Mouse (Mus musculus) thymus, adult 2 months (tissue): ENCODE results near the gene Slc10a7. TPM values are rescaled to one million over a fixed set of nuclear protein-coding genes. Genes with fewer than 3 reads are reported as not detected.

Source experiments
- DNase-seq: peaks from one replicate; pipeline ENCODE4 v3.0.0; 2021
- H3K27ac ChIP-seq: fragments of 200-500 bp; 2 replicates; pipeline ENCODE4 v1.5.1; 2012; ENCODE audit warnings: low read length, control low read depth; ENCODE audit not compliant: control insufficient read depth, insufficient read depth
- H3K27me3 ChIP-seq: fragments of 200-500 bp; 2 replicates; pipeline ENCODE4 v1.6.1; 2012; ENCODE audit warnings: mild to moderate bottlenecking, low read length, moderate library complexity, mixed read lengths; ENCODE audit not compliant: control insufficient read depth, insufficient read depth
- H3K36me3 ChIP-seq: fragments of 200-500 bp; 2 replicates; pipeline ENCODE4 v1.6.1; 2012; ENCODE audit warnings: mild to moderate bottlenecking, low read length, moderate library complexity; ENCODE audit not compliant: control insufficient read depth, insufficient read depth
- H3K4me1 ChIP-seq: fragments of 200-500 bp; replicated peaks from 2 replicates; pipeline ENCODE4 v1.6.1; 2012; ENCODE audit warnings: low read length; ENCODE audit not compliant: control insufficient read depth, insufficient read depth
- H3K4me3 ChIP-seq: fragments of 200-500 bp; 2 replicates; pipeline ENCODE4 v1.5.1; 2012; ENCODE audit warnings: mild to moderate bottlenecking, low read length, control low read depth, moderate library complexity; ENCODE audit not compliant: control insufficient read depth, insufficient read depth
- CTCF ChIP-seq: fragments of 200-500 bp; IDR thresholded peaks from 2 replicates; pipeline ENCODE4 v1.5.1; 2012; ENCODE audit warnings: mild to moderate bottlenecking, control low read depth, low read length, moderate library complexity, borderline replicate concordance; ENCODE audit not compliant: control insufficient read depth, poor library complexity, insufficient read depth; ENCODE audit errors: extremely low read depth
- POLR2A ChIP-seq: fragments of 200-500 bp; IDR thresholded peaks from 2 replicates; pipeline ENCODE4 v1.6.1; 2012; ENCODE audit warnings: mild to moderate bottlenecking, low read length, control low read depth, moderate library complexity; ENCODE audit not compliant: control insufficient read depth, poor library complexity, insufficient read depth; ENCODE audit errors: extremely low read depth
- WGBS: fragments of 180-500 bp; shearing (Covaris S2); methylation state at CpG from one replicate; pipeline ENCODE4 v1.1.7; 2018; 5-methylcytosine and 5-hydroxymethylcytosine counted together
- polyA plus RNA-seq: library from polyadenylated mRNA; depleted of rRNA; stranded (reverse); fragments of >200 nt; gene quantifications from 2 replicates; pipeline ENCODE4 v1.2.3, GENCODE M21; 2012

Gene Slc10a7
- polyA plus RNA-seq, 1 experiment, result 22.1 TPM

DNA sequence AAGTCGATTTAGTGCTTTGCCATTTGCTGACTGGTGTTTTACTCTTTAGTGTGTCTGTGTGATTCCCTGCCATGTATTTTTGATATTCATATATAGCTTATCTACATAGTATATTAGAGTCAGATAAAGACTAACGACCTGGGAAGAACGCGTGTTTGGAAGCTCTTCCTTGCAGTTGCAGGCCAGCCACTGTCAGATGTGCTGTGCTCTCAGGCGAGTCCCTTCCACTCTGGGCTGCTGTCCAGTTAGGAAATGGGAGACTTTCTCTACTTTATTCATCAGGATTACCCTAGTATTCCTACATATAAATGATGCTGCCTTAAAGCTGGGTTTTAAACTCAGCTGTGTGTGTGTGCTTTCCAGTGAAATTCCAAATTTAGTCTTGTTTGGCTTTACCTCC is 55.1 kb downstream of the Slc10a7 start:
- no peak for DNase-seq
- H3K27ac ChIP-seq, result no peak overlapping the region
- H3K36me3 ChIP-seq, result no peaks in the 10 kb centered on the region
- H3K4me3 ChIP-seq, result no peak overlapping the region
- 96% methylated on average over 5 of the region's 5 CpGs for WGBS
- no peaks in the 10 kb centered on the region for H3K27me3 ChIP-seq
- no peaks in the 10 kb centered on the region for H3K4me1 ChIP-seq
- no peak for TF ChIP-seq CTCF
- no peak for TF ChIP-seq POLR2A

DNA sequence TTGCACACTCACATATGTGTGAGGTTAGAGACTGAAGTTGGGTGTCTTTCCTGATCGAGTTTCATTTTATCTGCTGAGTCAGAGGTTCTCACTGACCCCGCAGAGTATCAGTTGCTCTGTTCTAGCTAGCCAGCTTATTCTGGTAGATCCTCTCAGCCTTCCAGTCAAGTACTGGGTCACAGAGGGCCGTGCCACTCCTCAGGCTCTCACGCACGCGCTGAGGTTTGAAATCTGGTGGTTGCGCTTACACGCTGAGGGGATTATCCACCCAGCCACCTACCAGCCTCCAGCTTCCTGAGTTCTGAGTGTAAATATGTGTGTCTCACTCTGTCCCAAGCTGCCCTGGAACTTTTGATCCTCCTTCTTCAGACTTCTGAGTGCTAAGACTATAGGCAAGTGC is 59.0 kb downstream of the Slc10a7 start:
- no peaks in the 10 kb centered on the region for H3K27me3 ChIP-seq
- no peak for TF ChIP-seq CTCF
- no peak for TF ChIP-seq POLR2A
- WGBS, result 87% methylated on average over 8 of the region's 8 CpGs
- H3K27ac ChIP-seq, result no peak overlapping the region
- H3K4me3 ChIP-seq, result no peak overlapping the region
- DNase-seq, result no peak
- H3K36me3 ChIP-seq, result no peaks in the 10 kb centered on the region
- H3K4me1 ChIP-seq, result no peaks in the 10 kb centered on the region

DNA sequence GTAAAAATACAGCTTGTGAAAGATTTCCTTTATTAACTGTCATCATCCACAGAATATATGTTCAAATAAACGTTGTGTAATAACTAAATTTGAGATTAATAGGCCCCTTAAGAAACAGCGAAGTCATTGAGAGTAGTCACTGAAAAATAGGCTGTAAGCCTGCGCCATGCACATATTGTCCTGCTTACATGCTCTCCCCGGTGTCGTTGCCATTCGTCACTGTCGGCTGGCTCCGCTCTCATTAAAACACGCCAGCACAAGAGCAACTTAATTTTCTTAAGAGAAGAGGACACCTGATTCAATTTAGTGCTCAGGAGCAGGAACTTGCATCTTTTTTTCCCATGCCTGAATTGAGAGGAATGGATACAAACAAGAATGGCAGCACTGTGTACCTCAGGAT is 62.4 kb downstream of the Slc10a7 start:
- 94% methylated on average over 9 of the region's 9 CpGs for WGBS
- no peak for DNase-seq
- no peak overlapping the region for H3K27ac ChIP-seq
- no peaks in the 10 kb centered on the region for H3K4me1 ChIP-seq
- no peaks in the 10 kb centered on the region for H3K36me3 ChIP-seq
- no peak for TF ChIP-seq CTCF
- no peak for TF ChIP-seq POLR2A
- H3K27me3 ChIP-seq, result no peaks in the 10 kb centered on the region
- H3K4me3 ChIP-seq, result no peak overlapping the region

DNA sequence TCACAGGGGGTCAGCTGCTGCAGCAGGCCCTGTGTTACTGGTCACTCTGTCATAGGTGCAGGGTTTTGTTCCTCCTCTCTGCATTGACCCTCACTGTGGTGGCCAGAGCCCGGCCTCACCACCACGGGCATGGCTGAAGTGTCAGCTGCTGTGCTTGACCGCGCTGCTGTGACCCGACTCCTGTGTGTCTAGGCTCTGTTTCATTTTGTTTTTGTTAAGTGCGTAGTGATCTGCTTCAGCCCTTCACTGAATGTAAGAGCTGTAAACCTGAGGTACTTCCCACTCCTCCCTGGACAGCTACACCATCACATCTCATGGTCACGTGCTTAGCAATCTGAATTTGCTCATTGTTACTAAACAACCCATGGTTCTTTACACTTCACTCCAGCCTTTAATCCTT is 65.1 kb downstream of the Slc10a7 start:
- TF ChIP-seq POLR2A (no peak), CTCF (no peak)
- H3K27me3 ChIP-seq, result no peaks in the 10 kb centered on the region
- no peaks in the 10 kb centered on the region for H3K4me1 ChIP-seq
- no peak overlapping the region for H3K27ac ChIP-seq
- DNase-seq, result no peak
- H3K36me3 ChIP-seq, result no peaks in the 10 kb centered on the region
- H3K4me3 ChIP-seq, result no peak overlapping the region
- 96% methylated on average over 7 of the region's 7 CpGs for WGBS

DNA sequence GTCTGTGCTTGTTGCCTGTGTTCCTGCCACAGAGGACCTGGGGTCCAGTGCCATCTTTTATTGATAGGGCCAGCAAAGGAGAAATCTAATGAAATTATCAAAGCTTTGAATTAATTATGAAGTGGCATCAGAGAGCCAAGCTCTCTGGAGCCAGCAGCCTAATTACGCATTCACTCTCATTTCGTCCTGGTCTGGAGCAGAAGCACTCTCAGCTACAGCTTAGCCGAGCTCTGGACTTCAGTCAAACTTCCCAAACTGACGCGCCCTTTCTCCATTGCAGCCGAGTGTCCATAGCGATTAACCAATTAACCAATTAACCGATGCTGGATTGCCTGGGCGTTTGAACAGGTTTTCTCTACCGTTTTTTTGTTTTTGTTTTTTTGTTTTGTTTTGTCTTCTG is 68.4 kb downstream of the Slc10a7 start:
- Histone ChIP-seq H3K4me3 (no peak overlapping the region), H3K27ac (no peak overlapping the region), H3K27me3 (no peaks in the 10 kb centered on the region), H3K4me1 (no peaks in the 10 kb centered on the region), H3K36me3 (no peaks in the 10 kb centered on the region)
- 94% methylated on average over 10 of the region's 10 CpGs for WGBS
- TF ChIP-seq POLR2A, result no peak
- TF ChIP-seq CTCF, result no peak
- no peak for DNase-seq

DNA sequence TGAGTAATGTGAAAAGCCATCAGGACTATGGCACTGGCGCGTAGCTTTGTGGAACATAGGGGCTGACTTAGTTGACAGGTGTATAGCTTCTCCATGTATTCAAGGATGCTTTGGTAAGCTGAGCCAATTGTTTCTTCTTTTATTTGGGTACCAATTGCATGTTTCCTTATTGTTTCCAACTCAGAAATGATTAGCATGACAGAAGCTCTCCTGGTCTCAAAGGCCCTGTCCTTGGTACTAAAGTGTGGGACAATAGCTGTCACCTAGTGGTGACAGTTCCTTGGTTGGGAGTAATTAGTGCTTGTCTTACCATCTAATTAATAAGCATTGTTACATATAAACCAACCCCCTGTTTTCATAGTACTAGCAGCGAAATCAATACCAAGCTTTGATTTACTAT is 68.9 kb downstream of the Slc10a7 start:
- DNase-seq, result no peak
- Histone ChIP-seq H3K36me3 (no peaks in the 10 kb centered on the region), H3K4me3 (no peak overlapping the region), H3K4me1 (no peaks in the 10 kb centered on the region), H3K27ac (no peak overlapping the region), H3K27me3 (no peaks in the 10 kb centered on the region)
- TF ChIP-seq CTCF (no peak), POLR2A (no peak)
- 95% methylated on average over 3 of the region's 3 CpGs for WGBS
